Mouse (Mus musculus): Measurements from ENCODE around the gene Fkbp5.

- TF ChIP-seq CTCF (IDR thresholded peaks at IDR 0.05; ENCODE audit: low read depth) (no peak), EP300 (IDR thresholded peaks at IDR 0.05; ENCODE audit: low read depth) (no peak)
Observed at GRCm38 (mm10) chr17:28505591-28505990, 11.7 kb downstream of the Fkbp5 start.
